Mouse (Mus musculus): ENCODE data around the gene Tmem205. TPM values are rescaled to one million over a fixed set of nuclear protein-coding genes. Genes with fewer than 3 reads are reported as not detected.

Tmem205 gene
- 51.9 and 52.6 TPM in 2 replicates for polyA plus RNA-seq (2015; fragmentation: Nextera tagmentation; extraction: Ambion mirVana)

DNA sequence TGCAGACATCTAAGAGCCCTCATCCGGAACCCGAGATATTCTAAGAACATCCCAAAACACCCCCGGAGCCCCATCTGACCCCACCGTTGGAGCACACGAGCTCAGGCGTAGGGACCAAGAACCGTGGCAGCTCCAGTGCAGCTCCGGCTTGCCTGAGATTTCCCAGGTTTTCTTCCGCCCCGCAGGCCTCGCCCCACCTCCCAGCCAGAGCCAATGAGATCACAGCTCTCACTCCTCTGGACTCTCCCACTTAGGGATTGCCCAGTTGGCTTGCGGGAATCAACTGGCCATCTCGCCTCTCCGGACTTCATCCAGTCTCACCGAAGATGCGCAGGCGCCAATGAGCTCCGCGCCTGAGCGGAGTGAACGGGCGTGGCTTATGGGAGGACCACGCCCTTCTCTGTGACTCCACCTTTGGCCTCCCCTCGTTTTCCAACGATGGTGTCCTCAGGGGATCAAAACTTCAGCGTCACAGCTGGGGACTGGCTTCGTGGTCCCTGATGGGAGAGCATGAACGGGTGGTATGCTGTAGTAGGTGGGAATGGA lies at the start of gene Tmem205, which contains the start of gene Ccdc159:
Gene Tmem205 (minus strand): TSS at position 349 of the 546 bp plus-strand sequence.
Gene Ccdc159 (plus strand): TSS at position 264 of the 546 bp plus-strand sequence.
- ATAC-seq (ENCODE audit: borderline replicate concordance, extremely low read depth, low FRiP score, low TSS enrichment) = peak; percentile 96
- Histone ChIP-seq H3K4me3 (peak within 1 kb of the TSS; percentile 55), H3K4me2 (peak within 1 kb of the TSS; percentile 77), H3K27me3 (no peaks in the 10 kb centered on the region), H3K9ac (peak within 1 kb of the TSS; percentile 57), H3K9me3 (no peaks in the 10 kb centered on the region), H3K36me3 (0 out of 2 replicates have a peak, but pooled peaks cover 4% of the 10 kb centered on the region), H3K27ac (peak within 1 kb of the TSS; percentile 58), H3K4me1 (peaks cover 23% of the 10 kb centered on the region)
- WGBS = under 1% methylated on average over 28 of the region's 28 CpGs

DNA sequence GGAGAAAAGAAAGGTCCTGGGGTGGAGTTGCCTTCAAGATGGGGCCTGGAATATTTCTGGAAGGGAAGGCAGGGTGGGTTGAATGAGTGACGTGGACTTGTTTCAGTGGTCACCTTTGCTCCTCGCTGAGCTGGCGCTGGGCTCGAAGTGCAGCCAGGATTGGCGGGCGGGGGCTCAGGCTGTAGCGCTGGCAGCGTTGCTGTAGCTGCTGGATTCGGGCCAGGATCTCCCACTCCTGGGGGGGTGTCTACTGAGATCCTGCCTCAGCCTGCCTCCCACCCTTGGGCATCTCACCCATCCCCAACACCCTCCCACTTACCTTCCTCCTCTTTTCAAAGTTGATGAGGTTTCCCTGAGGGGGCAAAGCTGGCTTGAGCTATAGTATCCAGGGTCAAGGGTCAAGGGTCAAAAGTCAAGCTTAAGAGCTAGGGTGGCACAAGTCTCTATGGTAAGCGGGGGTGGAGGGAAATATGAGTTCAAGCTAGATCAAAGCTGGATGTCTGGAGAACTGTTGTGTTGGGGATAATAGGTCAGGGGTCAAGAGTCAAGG lies 49.3 kb upstream of the Tmem205 start:
- no peak overlapping the region for H3K9ac ChIP-seq
- H3K4me1 ChIP-seq = no peaks in the 10 kb centered on the region
- no peak for ATAC-seq (ENCODE audit: borderline replicate concordance, extremely low read depth, low FRiP score, low TSS enrichment)
- no peaks in the 10 kb centered on the region for H3K9me3 ChIP-seq
- H3K27ac ChIP-seq = no peak overlapping the region
- H3K4me2 ChIP-seq = no peak overlapping the region
- H3K27me3 ChIP-seq = peaks cover 5% of the 10 kb centered on the region; the same call in 1 of the 2 replicates
- no peaks in the 10 kb centered on the region; the same call in 1 of the 2 replicates for H3K36me3 ChIP-seq
- H3K4me3 ChIP-seq = no peak overlapping the region
- WGBS = 76% methylated on average over 10 of the region's 10 CpGs

DNA sequence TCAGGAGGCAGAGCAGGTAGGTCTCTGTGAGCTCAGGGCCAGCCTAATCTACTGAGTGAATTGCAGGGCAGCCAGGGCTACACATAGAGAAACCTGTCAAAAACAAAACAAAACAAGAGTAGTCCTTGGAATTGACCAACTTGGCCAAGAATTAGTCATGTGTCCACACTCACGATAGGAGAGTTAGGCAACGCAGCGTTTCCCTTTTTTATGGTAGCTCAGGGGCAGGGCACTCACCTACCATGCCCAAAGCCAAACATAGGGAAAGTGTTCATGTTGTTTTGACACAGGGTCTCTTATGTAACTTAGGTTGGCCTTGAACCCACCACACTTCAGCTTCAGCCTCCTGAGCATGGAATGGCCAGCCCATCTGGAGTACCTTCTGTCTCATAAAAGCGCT lies 41.9 kb upstream of the Tmem205 start:
- H3K27me3 ChIP-seq = no peaks in the 10 kb centered on the region
- H3K9ac ChIP-seq = no peak overlapping the region
- H3K4me1 ChIP-seq = no peaks in the 10 kb centered on the region
- no peaks in the 10 kb centered on the region for H3K9me3 ChIP-seq
- WGBS = 84% methylated on average over 4 of the region's 4 CpGs
- no peak overlapping the region for H3K27ac ChIP-seq
- ATAC-seq (ENCODE audit: borderline replicate concordance, extremely low read depth, low FRiP score, low TSS enrichment) = no peak
- no peak overlapping the region for H3K4me2 ChIP-seq
- no peaks in the 10 kb centered on the region; the same call in 1 of the 2 replicates for H3K36me3 ChIP-seq
- no peak overlapping the region for H3K4me3 ChIP-seq

DNA sequence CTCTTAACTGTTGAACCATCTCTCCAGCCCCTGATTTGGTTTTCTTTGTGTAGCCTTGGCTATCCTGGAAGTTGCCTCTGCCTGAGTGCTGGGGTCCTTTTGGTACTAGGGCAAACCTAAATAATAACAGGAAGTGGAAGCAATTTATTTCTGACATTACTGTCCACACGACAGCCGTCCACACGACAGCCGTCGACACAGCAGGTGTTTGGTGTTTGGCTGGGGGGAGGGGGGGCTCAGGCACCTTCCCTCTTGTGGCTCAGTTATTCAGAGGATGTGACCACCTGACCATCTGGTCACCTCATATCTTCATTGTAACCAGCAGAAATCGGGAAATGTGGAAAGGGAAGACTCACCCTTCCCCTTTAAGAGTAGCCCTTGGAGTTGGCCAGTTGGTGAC lies 41.5 kb upstream of the Tmem205 start:
- no peak overlapping the region for H3K4me2 ChIP-seq
- 29% methylated on average over 6 of the region's 6 CpGs for WGBS
- no peaks in the 10 kb centered on the region for H3K9me3 ChIP-seq
- H3K36me3 ChIP-seq = no peaks in the 10 kb centered on the region; the same call in 1 of the 2 replicates
- no peaks in the 10 kb centered on the region for H3K4me1 ChIP-seq
- H3K4me3 ChIP-seq = no peak overlapping the region
- ATAC-seq (ENCODE audit: borderline replicate concordance, extremely low read depth, low FRiP score, low TSS enrichment) = no peak
- H3K27me3 ChIP-seq = no peaks in the 10 kb centered on the region
- H3K9ac ChIP-seq = no peak overlapping the region
- H3K27ac ChIP-seq = no peak overlapping the region

DNA sequence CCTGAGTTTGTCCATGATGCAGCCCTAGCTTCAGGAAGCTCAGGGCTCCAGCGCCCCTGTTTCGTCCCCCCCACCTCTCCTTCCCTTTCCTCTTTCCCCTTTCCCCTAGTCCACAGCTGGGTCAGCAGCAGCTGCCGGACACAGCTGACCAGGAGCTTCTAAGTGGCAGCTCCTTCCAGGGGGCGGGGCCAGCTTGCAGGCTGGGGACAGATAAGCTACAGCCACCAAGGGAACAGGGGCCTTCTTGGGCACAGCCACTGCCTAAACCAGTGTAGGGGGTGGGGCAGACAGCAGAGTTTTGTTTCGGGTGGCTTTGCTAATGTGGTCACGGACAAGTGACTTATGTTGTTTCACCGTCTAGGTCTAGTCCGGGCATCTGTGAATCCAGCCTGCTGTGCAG lies 36.1 kb upstream of the Tmem205 start, which contains the start of gene Epor:
Gene Epor (minus strand): TSS at position 90 of the 400 bp plus-strand sequence.
- no peak within 1 kb of the TSS for H3K27ac ChIP-seq
- peak within 1 kb of the TSS; percentile 43 for H3K9ac ChIP-seq
- WGBS = 14% methylated on average over 8 of the region's 8 CpGs

DNA sequence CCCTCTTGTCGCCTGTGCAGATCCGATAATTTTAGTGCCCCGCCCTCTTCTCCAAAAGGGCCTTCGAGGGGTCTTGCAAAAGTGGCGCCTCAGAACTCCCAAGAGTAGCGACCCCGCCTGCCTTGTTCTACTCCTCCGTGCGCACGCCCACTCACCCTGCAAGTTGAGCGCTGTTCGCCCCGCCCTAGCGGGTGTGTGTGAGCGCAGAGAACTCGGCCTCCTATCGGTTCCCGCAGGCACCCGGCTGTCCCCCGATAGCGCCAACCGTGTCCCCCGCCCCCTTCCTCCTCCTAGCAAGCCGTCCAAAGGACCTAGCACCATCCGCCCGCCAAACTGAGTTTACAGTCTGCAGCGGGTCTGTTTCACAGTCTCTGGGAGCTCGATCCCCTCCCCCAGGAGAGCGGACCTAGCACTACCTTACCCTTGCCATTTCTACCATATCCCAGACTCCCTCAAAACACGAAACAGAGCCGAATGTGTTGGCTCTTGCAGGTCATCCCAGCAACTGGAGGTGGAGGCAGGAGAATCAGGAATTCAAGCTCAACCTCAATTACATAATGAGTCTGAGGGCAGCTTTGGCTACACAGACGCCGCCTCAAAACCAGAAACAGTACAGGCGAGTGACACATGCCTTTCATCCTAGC lies 35.2 kb upstream of the Tmem205 start:
- no peaks in the 10 kb centered on the region for H3K9me3 ChIP-seq
- H3K36me3 ChIP-seq = no peaks in the 10 kb centered on the region
- peaks cover 35% of the 10 kb centered on the region for H3K27me3 ChIP-seq
- H3K4me2 ChIP-seq = peak overlapping the region; percentile 84
- peak overlapping the region; percentile 43 for H3K9ac ChIP-seq
- peak; percentile 86 for ATAC-seq (ENCODE audit: borderline replicate concordance, extremely low read depth, low FRiP score, low TSS enrichment)
- WGBS = 3% methylated on average over 34 of the region's 34 CpGs
- peaks cover 35% of the 10 kb centered on the region for H3K4me1 ChIP-seq
- H3K27ac ChIP-seq = no peak overlapping the region
- H3K4me3 ChIP-seq = peak overlapping the region; percentile 47

More for the DNA sequence above, 36.1 kb upstream of the Tmem205 start, which contains the start of gene Epor:
- peaks cover 35% of the 10 kb centered on the region for H3K27me3 ChIP-seq
- peak within 1 kb of the TSS; percentile 84 for H3K4me2 ChIP-seq
- peak within 1 kb of the TSS; percentile 47 for H3K4me3 ChIP-seq
- no peaks in the 10 kb centered on the region for H3K36me3 ChIP-seq
- peak; percentile 43; the same call in 1 of the 2 replicates for ATAC-seq (ENCODE audit: borderline replicate concordance, extremely low read depth, low FRiP score, low TSS enrichment)
- H3K9me3 ChIP-seq = no peaks in the 10 kb centered on the region
- peaks cover 35% of the 10 kb centered on the region for H3K4me1 ChIP-seq

DNA sequence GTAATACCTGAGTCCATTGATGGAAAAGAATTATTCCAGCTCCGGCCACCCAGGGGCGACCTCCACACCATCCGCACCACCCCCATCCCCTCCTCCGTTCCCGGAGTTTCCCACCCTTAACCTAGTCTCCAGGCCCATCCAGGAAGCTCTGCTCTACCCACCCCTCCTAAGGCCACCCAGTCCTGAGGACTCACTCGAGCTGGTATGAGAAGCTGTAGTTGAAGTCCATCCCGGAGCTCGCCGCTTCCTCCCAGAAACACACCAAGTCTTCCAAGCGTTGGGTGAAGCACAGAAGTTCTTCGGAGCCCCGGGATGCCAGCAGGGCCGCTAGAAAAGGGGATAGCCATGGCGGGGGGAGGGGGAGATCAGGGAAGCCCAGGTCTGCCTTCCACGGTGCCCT lies 34.7 kb upstream of the Tmem205 start:
- Histone ChIP-seq H3K36me3 (no peaks in the 10 kb centered on the region), H3K4me2 (peak overlapping the region; percentile 84), H3K27ac (no peak overlapping the region), H3K9me3 (no peaks in the 10 kb centered on the region), H3K4me1 (peaks cover 35% of the 10 kb centered on the region), H3K9ac (peak overlapping the region; percentile 43), H3K4me3 (peak overlapping the region; percentile 47), H3K27me3 (peaks cover 35% of the 10 kb centered on the region)
- ATAC-seq (ENCODE audit: borderline replicate concordance, extremely low read depth, low FRiP score, low TSS enrichment) = no peak; the same call in 1 of the 2 replicates
- under 1% methylated on average over 15 of the region's 15 CpGs for WGBS

DNA sequence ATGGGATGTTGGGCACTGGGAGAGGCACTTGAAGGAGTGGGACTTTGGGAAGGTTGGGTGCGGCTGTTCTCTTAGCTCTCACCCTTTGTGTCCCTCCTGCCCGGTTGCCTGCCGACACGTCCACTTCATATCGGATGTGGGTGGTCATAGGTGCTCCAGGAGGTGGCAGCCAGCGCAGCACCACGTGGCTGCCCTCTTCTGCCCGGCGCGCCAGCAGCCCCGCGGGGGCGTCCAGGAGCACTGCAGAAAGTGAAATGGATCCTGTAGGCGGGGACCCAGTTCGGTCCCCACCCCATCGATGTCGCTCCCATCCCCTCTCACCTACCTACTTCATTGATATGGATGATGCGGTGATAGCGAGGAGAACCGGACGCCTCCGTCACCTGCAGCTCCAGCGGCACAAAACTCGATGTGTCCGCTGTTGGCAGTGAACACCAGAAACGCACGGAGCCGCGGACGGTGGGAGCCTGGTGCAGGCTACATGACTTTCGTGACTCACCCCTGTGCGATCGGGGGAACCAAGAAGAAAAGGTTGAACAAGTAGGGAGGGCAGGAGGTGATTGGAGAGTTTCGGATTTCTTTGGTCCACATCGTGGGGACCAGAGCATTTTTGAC lies 34.1 kb upstream of the Tmem205 start:
- Histone ChIP-seq H3K4me3 (peak overlapping the region; percentile 47), H3K4me2 (peak overlapping the region; percentile 84), H3K9ac (peak overlapping the region; percentile 43; the same call in 1 of the 2 replicates), H3K9me3 (no peaks in the 10 kb centered on the region), H3K4me1 (peaks cover 38% of the 10 kb centered on the region), H3K36me3 (no peaks in the 10 kb centered on the region), H3K27ac (no peak overlapping the region), H3K27me3 (peaks cover 35% of the 10 kb centered on the region)
- 1% methylated on average over 35 of the region's 35 CpGs for WGBS
- no peak for ATAC-seq (ENCODE audit: borderline replicate concordance, extremely low read depth, low FRiP score, low TSS enrichment)

DNA sequence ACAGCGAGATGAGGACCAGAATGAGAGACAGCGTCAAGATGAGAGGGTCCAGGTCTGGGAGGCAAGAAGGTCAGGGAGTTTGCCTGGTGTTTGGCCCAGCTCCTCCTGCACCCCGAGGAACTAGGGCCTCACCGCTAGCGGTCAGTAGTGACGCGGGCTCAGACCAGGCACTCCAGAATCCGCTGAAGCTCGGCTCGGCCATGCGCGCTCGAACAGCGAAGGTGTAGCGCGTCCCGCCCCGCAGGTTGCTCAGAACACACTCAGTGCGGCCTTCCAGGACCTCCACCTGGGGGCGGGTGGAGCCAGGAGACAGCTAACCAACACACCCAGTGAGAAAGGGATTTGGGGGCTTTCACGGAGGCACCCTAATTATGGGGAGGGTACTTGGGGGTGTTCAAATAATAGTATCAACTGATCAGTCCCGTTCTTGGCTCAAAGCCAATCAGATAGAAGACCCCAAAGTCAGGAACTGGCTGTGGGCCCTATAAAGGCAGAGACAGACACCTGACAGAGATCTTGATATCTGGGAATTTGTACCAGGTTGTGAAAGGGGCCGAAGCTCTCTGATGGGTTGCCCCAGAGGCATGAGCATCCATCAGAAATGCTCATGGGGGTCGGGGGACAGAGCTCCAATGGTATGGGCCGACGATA lies 33.3 kb upstream of the Tmem205 start:
- H3K9me3 ChIP-seq = no peaks in the 10 kb centered on the region
- peak overlapping the region; percentile 43; the same call in 1 of the 2 replicates for H3K9ac ChIP-seq
- no peak for ATAC-seq (ENCODE audit: borderline replicate concordance, extremely low read depth, low FRiP score, low TSS enrichment)
- H3K36me3 ChIP-seq = no peaks in the 10 kb centered on the region
- H3K4me3 ChIP-seq = peak overlapping the region; percentile 47; the same call in 1 of the 2 replicates
- 0 out of 2 replicates have a peak overlapping the region, but pooled peaks have one; percentile 12 for H3K27ac ChIP-seq
- peaks cover 35% of the 10 kb centered on the region for H3K27me3 ChIP-seq
- WGBS = 14% methylated on average over 26 of the region's 26 CpGs
- peaks cover 42% of the 10 kb centered on the region for H3K4me1 ChIP-seq
- peak overlapping the region; percentile 84 for H3K4me2 ChIP-seq

DNA sequence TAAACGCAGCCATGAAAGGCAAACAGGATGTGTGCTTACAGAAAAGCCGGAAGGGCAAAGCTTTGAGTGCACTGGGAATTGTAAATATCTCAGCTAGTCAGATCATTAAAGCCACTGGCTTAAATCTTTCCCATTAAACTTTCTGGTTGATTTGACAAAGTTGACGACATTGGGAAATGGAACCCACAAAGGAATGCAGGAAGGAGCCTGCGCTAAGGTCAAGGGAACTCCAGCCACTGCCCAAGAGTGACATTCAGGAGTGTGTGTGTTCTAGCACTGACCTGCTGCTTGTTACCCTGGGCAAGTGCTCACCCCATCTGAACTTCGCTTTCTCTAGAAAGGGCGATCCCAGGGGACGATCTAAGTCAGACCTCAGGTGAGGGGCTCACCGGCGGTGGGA lies 32.8 kb upstream of the Tmem205 start:
- Histone ChIP-seq H3K4me3 (no peak overlapping the region), H3K4me1 (peaks cover 42% of the 10 kb centered on the region), H3K4me2 (peak overlapping the region; percentile 84), H3K36me3 (no peaks in the 10 kb centered on the region), H3K9me3 (no peaks in the 10 kb centered on the region), H3K27me3 (peaks cover 35% of the 10 kb centered on the region), H3K9ac (no peak overlapping the region), H3K27ac (0 out of 2 replicates have a peak overlapping the region, but pooled peaks have one; percentile 12)
- WGBS = 43% methylated on average over 9 of the region's 9 CpGs
- no peak for ATAC-seq (ENCODE audit: borderline replicate concordance, extremely low read depth, low FRiP score, low TSS enrichment)

DNA sequence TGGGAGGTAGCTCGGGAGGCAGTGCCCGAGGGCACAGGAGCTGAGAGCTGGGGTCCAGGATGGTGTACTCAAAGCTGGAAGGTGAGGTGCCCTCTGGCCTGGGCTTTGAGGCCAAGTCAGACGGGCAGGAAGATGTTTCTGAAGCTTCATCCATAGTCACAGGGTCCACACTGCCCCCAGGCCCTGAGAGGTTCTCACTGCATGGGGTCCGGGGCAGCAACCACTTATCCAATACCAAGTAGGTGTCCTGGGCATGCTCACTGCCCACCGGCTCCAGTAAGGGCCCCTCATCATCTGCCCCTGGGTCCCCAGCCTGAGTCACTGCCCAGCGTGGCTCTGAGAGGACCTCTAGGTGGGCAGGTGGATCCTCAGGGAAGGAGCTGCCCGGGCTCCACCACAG lies 31.9 kb upstream of the Tmem205 start:
- WGBS = 76% methylated on average over 7 of the region's 7 CpGs
- H3K27ac ChIP-seq = no peak overlapping the region

More for the DNA sequence above, 31.9 kb upstream of the Tmem205 start:
- no peaks in the 10 kb centered on the region for H3K36me3 ChIP-seq
- H3K9ac ChIP-seq = no peak overlapping the region
- no peaks in the 10 kb centered on the region for H3K9me3 ChIP-seq
- H3K4me2 ChIP-seq = no peak overlapping the region
- no peak for ATAC-seq (ENCODE audit: borderline replicate concordance, extremely low read depth, low FRiP score, low TSS enrichment)
- no peak overlapping the region for H3K4me3 ChIP-seq
- H3K27me3 ChIP-seq = peaks cover 35% of the 10 kb centered on the region
- H3K4me1 ChIP-seq = peaks cover 46% of the 10 kb centered on the region

All from lung, embryonic 15.5 days (tissue).